Mouse (Mus musculus) monocyte, adult 2 months (primary cell): ENCODE measurements around the gene Mrpl51.

Experiments
- DNase-seq, 2 experiments: peaks; one replicate each; pipeline ENCODE4 v3.0.0; 2022; ENCODE audit warnings: low spot score in 2 of 2, low read depth in 1 of 2

Gene Mrpl51

DNA sequence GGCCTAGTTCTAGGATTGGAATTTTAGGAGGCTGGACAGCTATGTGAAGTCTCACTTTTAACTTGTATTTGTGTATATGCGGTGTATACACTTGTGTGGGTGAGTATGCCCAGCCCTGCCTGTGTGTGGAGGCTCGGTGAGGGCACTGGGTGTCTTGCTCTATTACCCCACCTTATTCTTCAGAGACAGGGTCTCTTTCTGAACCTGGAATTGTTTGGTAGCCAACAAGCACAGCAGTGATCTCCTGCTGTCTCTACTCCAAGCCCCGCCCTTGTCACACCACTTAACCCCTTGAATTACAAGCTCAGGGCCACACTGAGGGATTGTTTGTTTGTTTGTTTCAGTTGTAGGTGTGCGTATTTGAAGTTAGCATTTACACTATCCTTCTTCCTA is 40.4 kb downstream of the Mrpl51 start:
- DNase-seq = no peak

DNA sequence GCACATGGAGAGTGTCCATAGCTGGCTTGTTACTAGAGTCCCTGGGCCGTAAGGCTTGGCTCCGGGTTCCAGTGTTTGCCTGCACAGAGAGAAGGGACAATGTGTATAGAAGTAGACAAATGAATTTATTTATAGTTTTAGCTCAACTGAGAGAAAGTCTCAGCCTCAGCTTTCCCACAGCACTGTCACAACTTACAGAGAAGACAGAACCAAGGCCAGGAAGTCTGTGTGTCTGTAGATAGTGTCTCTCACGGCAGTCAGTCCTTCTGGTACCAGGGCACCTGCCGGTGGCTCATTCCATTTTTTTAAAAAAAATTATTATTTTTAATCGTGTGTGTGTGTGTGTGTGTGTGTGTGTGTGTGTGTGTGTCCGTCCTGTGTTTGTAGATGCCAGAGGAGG is 40.9 kb downstream of the Mrpl51 start:
- DNase-seq = no peak

DNA sequence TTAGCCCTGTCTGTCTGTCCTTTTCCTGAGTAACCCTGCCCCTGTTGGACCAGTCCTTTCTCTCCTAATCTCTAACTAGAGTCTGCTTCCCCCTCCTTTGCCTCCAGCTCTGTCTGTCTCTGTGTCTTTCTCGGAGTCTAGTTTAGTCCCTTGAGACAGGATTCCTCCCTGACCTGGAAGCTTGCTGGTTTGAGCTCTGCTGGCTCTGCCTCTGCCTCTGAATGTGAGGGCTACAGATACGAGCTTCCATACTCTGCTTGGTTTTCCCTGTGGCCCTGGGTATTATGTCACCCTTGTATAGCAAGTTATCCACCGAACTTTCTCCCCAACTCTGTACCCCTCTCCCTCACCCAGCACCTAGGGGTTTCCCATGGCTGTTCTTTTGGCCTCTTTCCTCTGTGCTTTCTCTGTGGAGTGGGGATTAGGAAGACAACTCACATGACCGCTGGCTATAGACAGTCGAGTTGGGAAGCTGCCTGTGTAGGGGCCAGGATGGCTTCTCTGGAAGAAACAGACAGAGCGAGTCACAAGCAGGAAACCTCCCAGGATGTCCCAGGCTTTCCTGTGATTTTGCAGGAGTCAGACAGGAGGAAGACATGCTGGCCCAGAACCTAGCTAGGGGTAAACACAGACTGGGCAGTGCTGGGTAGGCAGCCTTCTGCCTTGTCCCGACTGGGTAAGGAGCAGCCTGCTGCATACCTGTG is 42.4 kb downstream of the Mrpl51 start:
- DNase-seq = no peak

DNA sequence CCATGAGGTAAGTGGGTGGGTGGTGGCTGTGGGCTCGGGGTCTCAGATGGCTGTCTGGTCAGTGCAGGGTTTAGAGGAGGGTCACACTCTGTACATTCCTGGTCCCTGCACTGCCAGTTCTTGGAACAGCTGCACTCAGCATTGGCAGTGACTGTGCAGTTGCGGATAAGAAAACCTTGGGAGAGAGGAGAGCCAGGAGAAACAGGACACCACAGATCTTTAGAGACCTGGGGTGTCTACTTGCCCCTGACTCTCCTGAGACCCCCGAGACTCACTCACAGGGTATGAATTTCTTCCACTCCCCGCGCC is 42.9 kb downstream of the Mrpl51 start:
- DNase-seq = no peak

DNA sequence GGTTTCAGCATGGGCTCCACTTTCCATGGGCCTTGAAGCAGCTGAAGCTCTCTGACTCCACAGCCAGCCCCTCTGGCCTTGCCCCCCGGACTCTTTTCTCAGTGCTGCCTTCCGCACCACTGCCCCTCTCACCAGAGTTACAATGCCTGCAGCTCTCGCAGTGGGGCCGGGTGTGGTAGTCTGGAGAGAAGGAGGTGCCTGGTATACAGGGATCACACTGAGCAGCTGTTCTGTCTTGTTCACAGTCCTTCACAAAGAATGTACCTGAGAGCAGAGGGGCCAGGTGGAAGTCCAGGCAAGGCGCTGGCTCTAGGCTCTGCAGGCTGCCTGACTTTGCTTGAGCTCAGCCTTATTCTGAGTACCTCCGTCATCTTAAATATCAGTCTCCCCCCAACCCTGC is 44.7 kb downstream of the Mrpl51 start:
- DNase-seq = no peak

DNA sequence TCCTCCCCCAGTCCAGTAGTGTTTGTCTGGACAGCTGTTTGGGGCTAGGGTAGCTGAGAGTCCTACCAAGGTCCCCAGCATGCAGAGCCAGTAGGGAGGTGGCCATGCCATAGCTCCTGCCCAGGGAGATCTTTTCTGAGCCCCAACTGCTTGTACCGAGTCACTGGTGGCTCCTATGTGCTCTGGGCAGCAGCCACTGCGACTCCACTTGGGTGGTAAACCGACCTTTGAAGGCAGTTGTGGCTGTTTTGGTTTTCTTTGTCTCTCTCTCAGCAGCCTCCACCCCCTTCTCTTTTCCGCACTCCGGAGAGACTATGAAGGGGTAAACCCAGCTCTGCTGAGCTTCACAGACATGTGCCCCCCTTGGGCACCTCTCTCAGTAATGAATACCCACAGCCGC is 45.2 kb downstream of the Mrpl51 start, which contains the start of gene Cd27:
TSS of gene Cd27 (minus strand) at position 229 of the 400 bp plus-strand sequence.
- DNase-seq = no peak

DNA sequence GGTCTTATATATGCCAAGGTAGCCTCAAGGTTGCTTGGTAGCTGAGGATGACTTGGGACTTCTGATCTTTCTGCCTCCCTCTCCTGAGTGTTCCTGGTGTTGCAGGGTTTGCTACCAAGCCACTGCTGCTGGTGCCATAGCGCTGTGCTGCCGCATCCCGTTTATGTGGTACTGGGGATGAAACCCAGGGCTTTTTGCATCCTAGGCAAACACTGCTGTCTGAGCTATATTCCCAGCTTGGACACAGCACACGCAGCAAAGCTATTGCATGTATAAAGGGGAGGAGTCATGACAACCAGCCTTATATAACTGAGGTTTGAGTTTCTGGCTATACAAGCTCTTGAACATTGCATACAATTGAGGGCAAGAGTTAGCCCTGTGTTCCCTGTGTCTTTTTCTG is 45.8 kb downstream of the Mrpl51 start:
- no peak for DNase-seq

DNA sequence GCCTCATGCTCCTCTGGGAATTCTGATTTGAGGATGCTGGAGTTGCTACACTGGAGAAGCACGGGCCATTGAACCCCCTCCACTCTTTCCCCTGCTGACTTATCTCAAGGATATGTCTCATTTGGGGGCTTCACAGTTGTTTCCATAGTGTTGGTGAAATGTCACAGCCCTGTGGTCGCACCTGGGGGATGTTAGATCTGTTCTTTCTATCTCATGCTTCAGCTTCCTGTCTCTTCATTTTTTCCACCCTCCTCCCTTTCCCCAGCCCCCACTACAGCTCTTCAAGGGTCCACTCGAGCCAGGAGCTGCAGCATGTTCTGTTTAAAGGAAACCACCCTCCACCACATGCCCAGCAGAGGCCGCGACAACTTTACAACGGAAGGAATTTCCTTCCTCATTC is 46.8 kb downstream of the Mrpl51 start:
- no peak for DNase-seq

DNA sequence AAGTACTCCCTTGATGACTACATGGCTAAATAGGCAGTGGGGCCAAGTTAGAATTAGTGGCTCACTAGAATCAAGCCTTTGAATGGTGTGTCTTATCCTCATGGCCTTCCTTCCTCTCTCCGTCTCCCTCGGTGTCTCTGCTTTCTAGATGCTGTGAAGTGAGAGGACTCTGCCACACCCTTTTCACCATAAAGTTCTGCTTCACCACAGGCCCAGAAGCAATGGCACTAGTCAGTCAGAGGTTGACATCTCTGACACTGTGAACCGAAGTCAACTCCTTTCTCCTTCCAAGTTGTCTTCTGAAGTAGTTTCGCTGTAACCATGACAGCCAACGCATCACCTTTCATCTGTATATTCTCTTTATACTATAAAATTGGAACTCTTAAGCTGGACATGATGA is 47.9 kb downstream of the Mrpl51 start:
- DNase-seq = no peak

DNA sequence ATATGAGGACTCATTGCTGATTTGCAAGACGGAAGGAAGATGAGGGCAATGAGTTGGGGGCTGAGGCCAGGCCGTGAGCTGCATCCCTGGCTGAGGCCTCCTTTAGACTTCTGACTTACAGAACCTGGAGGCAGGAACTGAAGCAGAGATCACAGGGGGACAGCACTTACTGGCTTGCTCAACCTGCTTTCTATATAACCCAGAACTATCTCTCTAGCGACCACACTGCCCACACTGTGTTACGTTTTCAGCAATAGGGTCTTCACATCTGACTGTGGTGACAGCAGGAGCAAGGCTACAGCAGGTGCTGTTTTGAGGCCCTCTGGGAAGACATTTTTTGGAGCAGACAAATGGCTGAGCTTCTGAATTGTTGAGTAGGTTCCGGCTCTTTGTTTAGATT is 49.0 kb downstream of the Mrpl51 start:
- DNase-seq = no peak

DNA sequence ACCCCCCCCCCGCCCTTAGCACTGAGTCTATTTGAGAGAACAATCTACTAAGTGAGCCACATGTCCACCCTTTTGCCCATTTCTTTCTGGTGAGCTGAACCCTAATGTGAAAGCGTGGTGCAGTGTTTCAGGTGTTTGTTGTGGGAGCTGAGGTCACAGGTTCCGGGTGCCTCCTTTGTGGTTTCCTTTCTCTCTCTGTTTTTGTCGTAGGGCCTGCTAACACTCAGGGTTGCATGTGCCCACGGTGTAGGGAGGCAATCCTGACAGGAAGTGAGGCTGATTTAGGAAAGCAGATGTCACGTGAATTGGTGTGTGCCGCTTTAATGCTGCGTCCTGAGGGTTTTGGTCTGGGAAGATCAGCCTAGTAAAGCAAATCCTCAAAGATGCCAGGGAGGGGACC is 50.0 kb downstream of the Mrpl51 start:
- no peak for DNase-seq

DNA sequence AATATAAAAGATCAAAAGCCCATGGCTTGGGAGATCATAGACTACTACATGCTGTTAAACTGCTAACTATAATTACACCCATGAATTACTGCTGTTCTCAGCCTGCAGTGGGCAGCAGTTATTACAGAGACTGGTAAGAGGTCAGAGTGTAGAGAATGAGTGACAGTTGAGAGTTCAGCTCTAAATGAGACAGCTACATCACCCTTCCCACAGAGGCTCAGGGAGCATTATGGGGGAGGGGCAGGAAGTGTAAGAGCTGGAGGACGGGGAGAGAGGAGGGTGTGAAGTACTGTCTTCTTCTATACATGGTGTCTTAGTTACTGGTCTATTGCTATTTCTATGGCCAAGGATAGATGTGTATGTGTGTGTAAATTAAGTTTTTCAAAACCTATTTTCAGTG is 53.0 kb downstream of the Mrpl51 start:
- DNase-seq = no peak
